Mouse (Mus musculus) G1E (cell line): ENCODE measurements around the gene S1pr5.

Experiments used
- CTCF ChIP-seq: IDR thresholded peaks from 2 replicates; pipeline ENCODE4 v1.5.1; 2012; ENCODE audit warnings: low read depth, low read length, inconsistent platforms, mixed read lengths
- GATA1 ChIP-seq: IDR thresholded peaks from 2 replicates; pipeline ENCODE4 v1.6.1; 2012; ENCODE audit warnings: borderline replicate concordance, low read length, inconsistent platforms, mixed read lengths
- GATA2 ChIP-seq: IDR thresholded peaks from 2 replicates; pipeline ENCODE4 v1.6.1; 2012; ENCODE audit warnings: low read depth, low read length, inconsistent platforms, borderline replicate concordance
- POLR2AphosphoS5 ChIP-seq: IDR thresholded peaks from 2 replicates; pipeline ENCODE4 v1.6.1; 2012; ENCODE audit warnings: low read depth, low read length, inconsistent platforms; ENCODE audit not compliant: insufficient replicate concordance
- TAL1 ChIP-seq: conservative IDR thresholded peaks from 2 replicates; pipeline ENCODE4 v1.6.1; 2012; ENCODE audit warnings: low read depth, low read length, inconsistent platforms, mixed read lengths

- TF ChIP-seq GATA1 (no peak), CTCF (no peak), TAL1 (no peak), POLR2AphosphoS5 (no peak), GATA2 (no peak)
Observed at GRCm38 (mm10) chr9:21273094-21273493, 24.9 kb upstream of the S1pr5 start.
